Mouse (Mus musculus): ENCODE results near the gene Gm20388.

- TF ChIP-seq CTCF (conservative IDR thresholded peaks at IDR 0.05; ENCODE audit: insufficient read depth, insufficient read length, low read depth, low read length) (no peak), POLR2A (IDR thresholded peaks at IDR 0.05; ENCODE audit: low read depth, low read length) (no peak)
Measured at GRCm38 (mm10) chr8:122251739-122252138, 2341.1 kb downstream of the Gm20388 start.

Data from kidney, adult 2 months (tissue).